Comparison of ENCODE assay signal across 10 mouse cellular contexts in genomic region chr10:107858684-107859083, GRCm38 (mm10). TPM values are rescaled to one million over a fixed set of nuclear protein-coding genes. Genes with fewer than 3 reads are reported as not detected.
DNase-seq lines count a peak whose midpoint lies in the region; ATAC-seq and TF ChIP-seq lines count a peak whose summit lies in the region.
"Had no signal": no experiment of that assay in that cellular context is flagged by ENCODE, and none has a peak within 500 bp of the region (broad histone marks: within the 10 kb centered on the region; RNA-seq: fewer than 3 reads in every experiment).

No protein-coding gene starts in this region.

- no peaks in the 10 kb centered on the region for H3K9me3 ChIP-seq in limb, embryonic 11.5 days (ENCODE audit: control insufficient read depth, low read length)
- no peaks in the 10 kb centered on the region for H3K9me3 ChIP-seq in limb, embryonic 10.5 days (replicated peaks)
- H3K9me3 ChIP-seq in midbrain, postnatal 0 days (ENCODE audit: low read length) = no peaks in the 10 kb centered on the region
- H3K9me3 ChIP-seq: embryonic facial prominence, embryonic 15.5 days; megakaryocyte, embryonic 14.5 days had no signal

- ATAC-seq in limb, embryonic 11.5 days (ENCODE audit: insufficient number of reproducible peaks, low FRiP score, low TSS enrichment, low read depth) = no peak
- ATAC-seq in midbrain, postnatal 0 days (ENCODE audit: low FRiP score) = no peak

- no peaks in the 10 kb centered on the region for H3K4me1 ChIP-seq in limb, embryonic 11.5 days (ENCODE audit: control insufficient read depth, insufficient read depth, low read length)
- no peaks in the 10 kb centered on the region for H3K4me1 ChIP-seq in limb, embryonic 10.5 days
- H3K4me1 ChIP-seq in midbrain, postnatal 0 days (ENCODE audit: insufficient read depth, low read length) = no peaks in the 10 kb centered on the region
- H3K4me1 ChIP-seq: embryonic facial prominence, embryonic 15.5 days; megakaryocyte, embryonic 14.5 days had no signal

- no peak overlapping the region for H3K9ac ChIP-seq in limb, embryonic 11.5 days (ENCODE audit: low read length)
- no peak overlapping the region for H3K9ac ChIP-seq in midbrain, postnatal 0 days (replicated peaks; ENCODE audit: low read length, poor library complexity, severe bottlenecking)
- H3K9ac ChIP-seq: embryonic facial prominence, embryonic 15.5 days had no signal

- H3K36me3 ChIP-seq in limb, embryonic 11.5 days (ENCODE audit: control insufficient read depth, insufficient read depth, low read length) = no peaks in the 10 kb centered on the region
- H3K36me3 ChIP-seq in limb, embryonic 10.5 days = no peaks in the 10 kb centered on the region
- H3K36me3 ChIP-seq in midbrain, postnatal 0 days (ENCODE audit: insufficient read depth, low read length) = no peaks in the 10 kb centered on the region
- H3K36me3 ChIP-seq: embryonic facial prominence, embryonic 15.5 days had no signal

- peak; percentile 82 for TF ChIP-seq CTCF in left cerebral cortex, adult 2 months (IDR thresholded peaks at IDR 0.05)
- peak; percentile 83 for TF ChIP-seq CTCF in midbrain, postnatal 0 days (IDR thresholded peaks at IDR 0.05)

- 37% methylated on average over 7 of the region's 7 CpGs for WGBS in limb, embryonic 11.5 days
- 39% methylated on average over 7 of the region's 7 CpGs for WGBS in limb, embryonic 10.5 days
- 21% methylated on average over 7 of the region's 7 CpGs for WGBS in midbrain, postnatal 0 days

- H3K27me3 ChIP-seq in limb, embryonic 11.5 days (ENCODE audit: control insufficient read depth, insufficient read depth, low read length) = no peaks in the 10 kb centered on the region
- H3K27me3 ChIP-seq in limb, embryonic 10.5 days (ENCODE audit: low read depth, poor library complexity, severe bottlenecking) = no peaks in the 10 kb centered on the region
- H3K27me3 ChIP-seq in midbrain, postnatal 0 days (ENCODE audit: insufficient read depth, low read length) = no peaks in the 10 kb centered on the region
- H3K27me3 ChIP-seq: embryonic facial prominence, embryonic 15.5 days; megakaryocyte, embryonic 14.5 days had no signal

- H3K4me2 ChIP-seq in limb, embryonic 11.5 days (ENCODE audit: low read depth, severe bottlenecking) = no peak overlapping the region
- no peak overlapping the region for H3K4me2 ChIP-seq in midbrain, postnatal 0 days (ENCODE audit: low read depth, low read length, poor library complexity, severe bottlenecking)
- H3K4me2 ChIP-seq: embryonic facial prominence, embryonic 15.5 days had no signal

- no peak overlapping the region for H3K4me3 ChIP-seq in limb, embryonic 11.5 days (ENCODE audit: low read depth, low read length)
- H3K4me3 ChIP-seq in limb, embryonic 10.5 days = no peak overlapping the region
- H3K4me3 ChIP-seq in left cerebral cortex, adult 2 months = no peak overlapping the region
- H3K4me3 ChIP-seq in midbrain, postnatal 0 days (ENCODE audit: low read depth, low read length) = no peak overlapping the region
- H3K4me3 ChIP-seq: embryonic facial prominence, embryonic 15.5 days; megakaryocyte, embryonic 14.5 days had no signal

- DNase-seq in limb, embryonic 11.5 days (ENCODE audit: low spot score) = peak; percentile 37
- DNase-seq in limb, embryonic 10.5 days (ENCODE audit: low spot score) = no peak
- peak; percentile 17 for DNase-seq in MEL-GATA-1-ER (ENCODE audit: extremely low read depth, low read depth)
- DNase-seq in embryo, embryonic 11.5 days (ENCODE audit: low read depth, low spot score) = peak; percentile 30
- DNase-seq in induced T-regulatory cell, adult 2 months (ENCODE audit: low read depth) = peak; percentile 62
- DNase-seq in left cerebral cortex, adult 2 months (ENCODE audit: extremely low spot score in 1 of 2, low spot score in 2 of 2) = peak; percentile 21 to 29
- DNase-seq in midbrain, postnatal 0 days (ENCODE audit: low spot score) = peak; percentile 68
- DNase-seq in spleen, postnatal 36 days (ENCODE audit: low spot score in 2 of 2) = no peak

- no peak overlapping the region for H3K27ac ChIP-seq in limb, embryonic 11.5 days (replicated peaks; ENCODE audit: low read depth, low read length)
- H3K27ac ChIP-seq in limb, embryonic 10.5 days = no peak overlapping the region
- H3K27ac ChIP-seq in left cerebral cortex, adult 2 months = no peak overlapping the region
- no peak overlapping the region for H3K27ac ChIP-seq in midbrain, postnatal 0 days (ENCODE audit: low read depth, low read length)
- H3K27ac ChIP-seq: embryonic facial prominence, embryonic 15.5 days had no signal

- intact Hi-C loops in left cerebral cortex, adult 2 months (cut with DNase I) = loop anchor here (1.0 to 10.0 kb wide), 2 partner anchors 64 to 426 kb away; no protein-coding TSS in a partner anchor

RNA-seq across cellular contexts. Expression of gene Otogl, which starts 53.2 kb away (rescaled TPM):
- 0.03 and 0.04 TPM in 2 replicates for polyA plus RNA-seq in limb, embryonic 11.5 days (2014; fragmentation: Nextera tagmentation; extraction: Ambion mirVana)
- polyA plus RNA-seq in limb, embryonic 10.5 days (2016; fragmentation: Nextera tagmentation; extraction: Ambion mirVana) = not detected in 2 replicates
- total RNA-seq in left cerebral cortex, adult 2 months (2021) = under 1 TPM; 0.14 to 0.16 TPM
- total RNA-seq in midbrain, postnatal 0 days (2014; rRNA removed) = 0.19 and 0.22 TPM in 2 replicates
- polyA plus RNA-seq in midbrain, postnatal 0 days (2015; fragmentation: Nextera tagmentation; extraction: Ambion mirVana) = 0.04 and 0.05 TPM in 2 replicates

Comparison
In these comparisons a context has a peak if more than half of its experiments do, and no peak if none do; other contexts are left out.
1. DNase-seq: peak in limb, embryonic 11.5 days (single experiment), MEL-GATA-1-ER (single experiment), embryo, embryonic 11.5 days (single experiment), induced T-regulatory cell, adult 2 months (single experiment), left cerebral cortex, adult 2 months (2 of 2) and midbrain, postnatal 0 days (single experiment); none in limb, embryonic 10.5 days (single experiment) and spleen, postnatal 36 days (0 of 2).